Mouse (Mus musculus) sigmoid colon, adult 10 weeks (tissue): ENCODE data around the gene Vamp5. TPM values are rescaled to one million over a fixed set of nuclear protein-coding genes. Genes with fewer than 3 reads are reported as not detected.

Experiments used
- polyA plus RNA-seq: library from polyadenylated mRNA; stranded (reverse); fragments of 350-450 nt; fragmentation: Illumina TruSeq; extraction: RNeasy Lipid Tissue Mini Kit (QIAGEN cat#74804); gene quantifications from one replicate; pipeline ENCODE4 v1.2.3, GENCODE M21; 2014; ENCODE audit warnings: low read depth, low replicate concordance

Vamp5 gene
- polyA plus RNA-seq, result 0.16 TPM

DNA sequence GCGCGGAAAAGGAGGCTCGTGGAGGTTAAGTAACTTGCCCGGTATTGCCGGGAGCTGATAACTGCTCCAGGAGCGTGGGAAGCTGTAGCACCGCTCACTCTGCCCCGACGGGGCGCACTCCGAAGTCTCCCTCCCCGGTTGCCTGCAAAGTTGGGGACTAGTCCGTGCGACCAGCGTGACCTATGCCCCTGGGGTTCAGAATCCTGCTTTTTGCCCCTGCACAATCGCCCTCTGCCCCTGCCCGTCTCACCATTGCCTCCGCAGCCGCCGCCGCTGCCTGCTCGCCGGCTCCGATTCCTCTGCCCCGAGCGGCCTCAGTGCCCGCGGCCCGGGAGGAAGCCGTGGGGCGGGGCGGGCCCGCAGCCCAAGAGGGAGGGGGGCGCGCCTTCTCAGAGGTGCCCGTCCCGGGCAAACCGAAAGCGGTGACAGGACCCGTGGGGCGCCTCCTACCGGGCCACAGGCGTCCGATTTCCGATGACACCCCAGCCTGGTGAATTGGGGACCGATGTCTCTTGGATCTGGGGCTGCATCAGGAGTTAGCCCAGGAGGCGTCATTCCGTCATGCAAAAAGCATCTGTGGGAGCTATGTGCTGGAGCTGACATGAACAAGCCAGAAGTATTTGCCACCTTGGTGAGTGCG is at the start of gene Vamp5:
Vamp5 (minus strand) TSS at position 338 of the 640 bp plus-strand sequence.

DNA sequence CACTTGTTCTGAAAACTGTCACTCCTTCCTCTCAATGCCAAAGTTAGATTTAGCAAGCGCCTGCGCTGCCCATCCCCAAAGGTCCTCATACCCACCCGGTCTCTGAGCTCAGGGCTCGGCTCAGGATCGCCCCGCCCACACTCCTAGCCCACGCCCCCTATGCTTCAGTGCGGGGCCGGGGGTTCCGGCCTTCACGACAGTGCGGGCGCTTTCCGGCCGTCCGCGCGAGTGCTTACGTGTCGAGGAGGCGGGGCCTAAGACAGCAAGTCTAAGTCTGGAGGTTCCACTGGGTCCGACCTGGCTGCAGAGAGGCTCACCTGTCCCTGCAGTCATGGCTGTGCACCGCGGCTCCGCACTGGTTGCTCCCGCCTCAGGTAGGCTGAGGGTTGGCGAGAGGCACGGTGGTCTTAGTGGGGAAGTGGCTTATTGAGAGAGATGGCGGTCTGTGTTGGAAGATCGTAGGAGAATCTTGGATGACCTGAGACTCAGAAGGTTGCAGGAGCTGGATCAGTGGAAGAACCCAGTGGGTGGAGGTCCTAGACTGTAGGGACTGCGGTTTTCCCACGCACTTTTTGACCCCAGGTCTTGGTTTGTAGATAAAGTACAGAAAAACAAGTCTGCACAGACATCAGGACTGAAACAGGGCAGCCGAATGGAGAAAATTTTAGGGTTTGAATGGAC is 33.9 kb upstream of the Vamp5 start, which contains the start of gene Ggcx:
Ggcx (plus strand) TSS at position 233 of the 681 bp plus-strand sequence.

DNA sequence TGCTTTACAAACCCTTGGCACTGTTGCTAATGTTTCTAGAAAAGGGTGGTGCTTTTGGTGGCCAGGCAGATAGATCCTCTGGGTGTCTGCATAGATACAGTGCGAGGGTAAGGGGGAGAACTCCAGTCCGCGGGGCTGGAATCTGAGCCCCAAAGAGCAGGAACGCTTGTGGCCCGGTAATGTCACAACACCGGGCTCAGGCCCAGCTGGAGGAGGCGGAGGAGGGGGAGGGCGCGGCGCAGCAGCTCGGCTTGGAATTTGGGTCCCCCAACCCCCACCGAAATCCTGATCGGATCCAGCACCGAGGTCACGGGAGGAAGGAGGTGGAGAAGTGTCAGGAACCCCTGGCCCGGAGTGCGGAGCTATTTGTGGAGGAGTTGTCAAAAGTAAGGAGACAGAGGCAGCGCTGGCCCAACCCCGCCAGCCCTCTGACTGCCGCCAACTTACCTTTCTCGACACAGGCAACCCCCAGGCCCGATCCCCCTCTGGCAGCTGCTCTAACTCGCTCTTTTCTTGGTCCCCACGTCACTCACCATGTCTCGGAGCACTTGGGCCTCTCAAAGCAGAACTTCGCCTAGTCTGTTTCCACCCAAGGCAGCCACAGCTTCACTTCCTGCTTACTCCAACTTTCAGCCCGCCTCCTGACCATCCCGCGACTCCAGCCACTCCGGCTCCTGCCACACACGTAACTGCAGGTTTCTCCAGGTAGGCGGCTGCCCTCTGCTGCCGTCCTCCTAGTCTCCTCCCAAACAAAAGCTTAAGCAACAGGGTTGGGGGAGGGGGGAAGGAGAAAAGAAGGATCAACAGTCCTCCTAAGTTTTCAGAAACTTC is 9.9 kb upstream of the Vamp5 start, which contains the start of gene Vamp8:
Vamp8 (minus strand) TSS at position 763 of the 831 bp plus-strand sequence.

DNA sequence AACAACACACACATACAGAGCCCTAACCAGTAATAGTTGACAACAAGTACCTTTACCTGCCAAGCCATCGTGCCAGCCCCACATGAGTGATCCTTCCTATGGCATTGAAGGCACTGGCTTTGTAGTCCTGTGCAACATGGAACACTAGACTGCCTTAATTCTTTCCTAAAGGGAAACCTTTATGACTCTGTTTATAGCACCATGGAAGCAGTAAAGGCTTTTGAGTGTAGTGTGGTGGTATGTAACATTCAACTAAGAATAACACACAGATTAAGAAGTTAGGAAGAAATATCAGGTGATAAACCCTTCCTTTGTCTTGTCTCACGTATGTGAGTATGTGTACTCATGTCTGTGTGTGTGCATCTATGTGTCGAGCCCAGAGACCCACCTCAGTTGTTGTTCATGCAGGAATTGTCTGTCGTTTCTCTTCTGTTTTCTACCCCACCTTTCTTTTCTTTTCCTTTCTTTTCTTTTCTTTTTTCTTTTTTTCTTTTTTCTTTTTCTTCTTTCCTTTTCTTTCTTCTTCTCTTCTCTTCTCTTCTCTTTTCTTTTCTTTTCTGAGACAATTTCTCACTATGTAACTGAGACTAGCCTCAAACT is 13.3 kb downstream of the Vamp5 start, which contains the start of gene Rnf181:
Rnf181 (minus strand) TSS at position 113 of the 600 bp plus-strand sequence.

DNA sequence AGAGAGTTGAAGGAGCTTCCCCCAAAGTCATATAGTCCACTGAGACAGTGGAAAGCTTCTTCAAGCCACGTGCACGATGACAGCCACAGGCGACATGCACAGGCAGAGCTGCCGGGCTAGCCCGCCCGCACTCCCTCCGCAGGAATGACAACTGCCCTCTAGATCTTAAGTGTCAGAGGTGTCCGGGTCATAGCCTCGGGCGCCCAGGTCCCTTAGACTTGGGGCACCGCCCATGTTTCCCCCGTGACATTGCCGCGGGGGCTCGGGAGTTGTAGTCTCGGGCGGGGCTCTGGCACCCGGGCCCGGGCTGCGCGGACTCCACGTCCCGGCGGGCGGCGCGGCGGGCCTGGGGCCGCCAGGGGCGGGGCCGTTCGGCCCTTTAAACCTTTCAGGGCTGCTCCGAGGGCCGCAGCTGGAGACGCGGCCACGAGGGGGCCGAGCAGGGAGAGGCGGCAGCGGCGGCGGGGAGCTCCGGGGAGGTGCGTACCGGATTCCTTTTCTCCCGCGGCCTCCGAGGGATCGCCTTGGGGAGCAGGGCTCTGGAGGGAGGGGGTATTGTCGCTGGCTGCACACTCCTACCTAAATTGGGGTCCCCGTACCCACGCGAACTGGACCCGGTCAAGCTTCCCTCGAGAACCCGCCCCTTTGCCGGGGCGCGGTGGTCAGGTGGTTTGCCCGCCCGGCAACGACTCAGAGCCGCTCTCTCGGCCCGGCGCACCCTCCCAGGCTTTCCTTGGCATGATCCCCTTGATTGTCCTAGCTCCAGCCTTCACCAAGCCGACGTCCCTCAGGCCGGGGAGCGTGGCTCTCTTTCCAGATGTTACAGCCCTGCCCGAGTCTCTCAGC is 25.0 kb downstream of the Vamp5 start, which contains the start of gene Tmem150a:
Tmem150a (plus strand) TSS at position 382 of the 846 bp plus-strand sequence.

DNA sequence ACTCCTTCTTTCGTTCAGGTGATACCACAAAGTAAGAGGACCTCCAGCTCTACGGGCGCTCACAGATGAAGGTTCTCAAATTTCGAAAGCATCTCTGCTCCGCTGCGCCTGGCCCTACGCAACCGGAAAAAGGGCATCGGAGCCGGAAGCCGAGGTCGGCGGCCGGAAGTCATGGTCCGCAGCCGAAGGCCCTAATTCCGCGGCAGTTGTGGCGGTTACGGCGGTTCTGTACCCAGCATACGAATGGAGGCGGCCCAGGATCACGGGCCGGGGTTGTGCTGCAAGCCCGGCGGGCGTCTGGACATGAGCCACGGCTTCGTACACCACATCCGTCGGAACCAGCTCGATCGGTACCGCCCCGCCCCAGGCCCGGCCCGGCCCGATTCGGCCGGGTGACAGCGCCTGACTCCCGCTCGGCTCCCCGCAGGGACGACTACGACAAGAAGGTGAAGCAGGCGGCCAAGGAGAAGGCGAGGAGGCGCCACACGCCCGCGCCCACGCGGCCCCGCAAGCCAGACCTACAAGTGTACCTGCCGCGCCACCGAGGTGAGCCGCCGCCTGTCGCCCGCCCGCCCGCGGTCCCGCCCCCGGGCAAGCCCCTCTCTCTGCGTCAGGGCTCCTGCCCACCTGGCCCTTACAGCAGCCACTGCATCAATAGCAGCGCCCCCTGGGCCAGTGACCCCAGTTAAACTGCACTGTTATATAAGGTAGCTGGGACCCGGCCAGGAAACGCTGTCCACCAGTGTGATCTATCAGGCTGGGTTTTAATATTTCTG is 32.9 kb downstream of the Vamp5 start, which contains the start of gene 0610030E20Rik:
0610030E20Rik (plus strand) TSS at position 152 of the 776 bp plus-strand sequence.

DNA sequence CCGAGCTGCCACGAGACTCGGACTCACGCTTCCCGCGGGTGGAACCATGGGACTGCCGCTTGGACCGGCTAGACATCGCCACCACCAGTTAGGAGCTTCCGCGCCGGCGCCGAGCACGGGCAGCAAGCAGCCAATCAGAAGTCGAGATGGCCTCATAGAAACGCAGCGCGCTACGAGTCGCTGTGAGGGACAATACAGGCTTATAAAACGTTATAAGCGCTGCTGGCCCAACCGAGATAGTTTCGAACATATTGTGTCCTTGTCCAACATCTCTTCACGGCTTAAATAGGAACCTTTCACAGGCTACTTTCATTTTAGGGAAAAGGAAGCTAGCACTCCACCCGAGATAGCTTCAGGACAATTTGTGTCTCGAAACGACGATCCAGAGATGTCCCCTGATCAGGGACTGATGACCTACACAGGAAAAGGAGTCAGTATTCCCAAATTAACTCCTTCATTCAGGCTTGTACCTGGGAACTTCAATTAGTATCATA is 35.1 kb downstream of the Vamp5 start, which contains the start of gene Usp39:
Usp39 (minus strand) TSS at position 111 of the 494 bp plus-strand sequence.

Other genes starting within 250 kb of the Vamp5 start
- not detected for gene Atoh8, start 144.9 kb downstream of the Vamp5 start, polyA plus RNA-seq
- not detected for gene Sftpb, start 75.9 kb downstream of the Vamp5 start, polyA plus RNA-seq
- gene Usp39, start 35.3 kb downstream of the Vamp5 start, polyA plus RNA-seq, result 29.1 TPM
- gene 0610030E20Rik, start 33.2 kb downstream of the Vamp5 start, polyA plus RNA-seq, result 62.5 TPM
- gene Tmem150a, start 25.0 kb downstream of the Vamp5 start, polyA plus RNA-seq, result not detected
- gene Rnf181, start 13.5 kb downstream of the Vamp5 start, polyA plus RNA-seq, result 125 TPM
- 88.6 TPM for gene Vamp8, start 10.2 kb upstream of the Vamp5 start, polyA plus RNA-seq
- gene Ggcx, start 33.8 kb upstream of the Vamp5 start, polyA plus RNA-seq, result 25.0 TPM
- 872 TPM for gene Mat2a, start 59.1 kb upstream of the Vamp5 start, polyA plus RNA-seq
- gene Sh2d6, start 141.2 kb upstream of the Vamp5 start, polyA plus RNA-seq, result 0.69 TPM
- gene Capg, start 163.9 kb upstream of the Vamp5 start, polyA plus RNA-seq, result 1.5 TPM
- gene Elmod3, start 217.9 kb upstream of the Vamp5 start, polyA plus RNA-seq, result 8.0 TPM
- 12.1 TPM for gene Retsat, start 218.0 kb upstream of the Vamp5 start, polyA plus RNA-seq
- 1,442 TPM for gene Tgoln1, start 236.5 kb upstream of the Vamp5 start, polyA plus RNA-seq